Mouse (Mus musculus) urinary bladder, adult 2 months (tissue): ENCODE data around the gene 9130409I23Rik. TPM values are rescaled to one million over a fixed set of nuclear protein-coding genes. Genes with fewer than 3 reads are reported as not detected.

Source experiments
- DNase-seq: peaks from one replicate; pipeline ENCODE4 v3.0.0; 2022; ENCODE audit warnings: low spot score
- polyA plus RNA-seq: library from polyadenylated mRNA; depleted of rRNA; stranded (reverse); fragments of >200 nt; gene quantifications from 2 replicates; pipeline ENCODE4 v1.2.3, GENCODE M21; 2012; rRNA removed

Gene 9130409I23Rik
- polyA plus RNA-seq: 0.28 and 0.33 TPM in 2 replicates

DNA sequence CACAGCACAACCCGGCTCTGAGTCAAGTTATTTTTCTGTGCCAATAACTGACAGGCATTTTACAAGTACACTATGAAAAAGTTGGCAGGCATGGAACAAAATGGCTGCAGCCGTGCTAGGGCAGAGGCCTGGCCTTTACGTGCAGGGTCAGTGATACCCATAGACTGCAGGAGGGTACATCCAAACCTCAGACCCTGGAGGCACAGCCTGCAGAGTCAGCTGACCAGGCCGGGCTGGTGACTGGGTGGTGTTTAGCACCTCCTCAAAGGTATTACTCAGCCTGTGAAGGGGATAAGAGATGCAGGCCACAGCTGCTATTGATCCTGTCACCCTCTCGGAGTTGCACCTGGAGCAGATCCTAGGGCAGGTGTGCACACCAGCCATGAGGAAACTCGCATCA lies at the start of gene 9130409I23Rik:
Gene 9130409I23Rik, plus strand, starts transcription at position 301 of the 400 bp plus-strand sequence.
- DNase-seq: no peak

DNA sequence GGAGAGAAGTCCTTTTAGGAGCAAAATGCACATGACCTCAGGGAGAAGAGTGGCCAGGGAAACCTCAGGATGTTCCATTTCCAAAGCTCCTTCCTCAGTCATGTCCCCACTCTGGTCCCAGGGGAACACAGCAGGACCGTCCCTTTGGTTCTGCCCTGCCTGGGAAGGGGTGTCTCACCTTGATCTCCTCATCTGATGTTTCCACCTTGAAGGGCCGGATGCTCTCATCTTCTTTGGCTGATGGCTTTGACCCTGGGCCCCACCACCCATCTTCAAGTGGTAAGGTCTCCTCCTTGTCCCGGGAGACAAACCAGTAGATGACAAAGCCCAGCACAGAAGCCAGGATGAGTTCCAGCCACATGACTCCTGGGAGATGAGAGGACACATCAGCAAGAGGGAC lies 49.4 kb upstream of the 9130409I23Rik start:
- DNase-seq: no peak

DNA sequence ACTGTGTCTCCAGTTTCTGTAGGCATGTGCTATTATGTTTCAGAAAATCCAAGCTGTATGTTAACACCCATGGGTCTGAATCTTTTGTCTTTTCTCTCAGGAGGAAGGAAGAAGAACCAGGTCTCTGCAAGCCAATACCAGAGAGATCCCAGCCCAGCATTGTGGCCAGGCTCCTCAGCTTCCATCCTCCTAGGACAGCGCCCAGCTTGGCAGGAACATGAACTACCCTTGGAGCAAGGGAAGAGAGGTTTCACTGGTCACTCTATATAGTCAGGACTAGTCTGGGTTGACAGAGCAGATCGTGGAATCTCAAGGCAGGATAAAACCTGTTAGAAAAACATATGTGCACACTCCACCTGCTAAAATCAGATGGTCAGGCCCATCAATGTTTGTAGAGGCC lies 47.2 kb upstream of the 9130409I23Rik start:
- DNase-seq: no peak

DNA sequence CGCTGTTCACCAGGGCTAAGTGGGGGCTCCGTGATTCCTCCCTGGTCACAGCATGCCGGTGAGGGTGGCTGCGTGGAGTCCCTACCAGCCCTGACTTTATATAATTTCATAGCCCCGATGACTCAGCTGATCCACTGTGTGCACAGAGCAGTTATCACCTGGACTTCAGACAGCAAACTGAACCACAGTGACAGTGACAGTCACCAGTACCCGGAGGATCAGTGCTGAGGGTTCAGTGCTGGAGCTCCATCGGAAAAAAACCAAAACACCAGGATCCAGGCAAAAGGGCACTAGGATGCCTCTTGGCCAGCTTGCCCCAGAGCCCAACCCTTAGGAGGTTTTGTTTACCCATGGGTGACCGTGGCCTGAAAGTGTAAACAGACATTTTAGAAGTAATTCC lies 45.7 kb upstream of the 9130409I23Rik start:
- DNase-seq: no peak

DNA sequence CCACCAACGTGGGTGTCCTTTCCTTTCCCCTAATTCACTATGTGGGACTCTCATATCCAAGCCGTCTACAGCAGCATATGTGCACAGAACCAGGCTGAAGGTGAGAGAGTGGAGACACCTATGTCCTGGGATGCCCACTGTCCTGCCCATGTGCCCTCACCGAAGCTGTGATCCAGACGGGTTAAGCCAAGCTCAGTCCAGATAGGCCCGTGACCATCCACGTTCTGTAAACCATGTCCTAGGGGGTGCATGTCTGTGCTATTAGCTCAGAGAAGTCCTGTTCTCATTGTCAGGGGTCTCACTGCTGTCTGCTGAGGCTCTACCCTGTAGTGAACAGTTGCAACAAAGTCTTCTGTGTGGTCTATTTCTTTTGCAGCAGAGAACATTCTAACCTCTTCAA lies 43.2 kb upstream of the 9130409I23Rik start:
- peak; percentile 15 for DNase-seq

DNA sequence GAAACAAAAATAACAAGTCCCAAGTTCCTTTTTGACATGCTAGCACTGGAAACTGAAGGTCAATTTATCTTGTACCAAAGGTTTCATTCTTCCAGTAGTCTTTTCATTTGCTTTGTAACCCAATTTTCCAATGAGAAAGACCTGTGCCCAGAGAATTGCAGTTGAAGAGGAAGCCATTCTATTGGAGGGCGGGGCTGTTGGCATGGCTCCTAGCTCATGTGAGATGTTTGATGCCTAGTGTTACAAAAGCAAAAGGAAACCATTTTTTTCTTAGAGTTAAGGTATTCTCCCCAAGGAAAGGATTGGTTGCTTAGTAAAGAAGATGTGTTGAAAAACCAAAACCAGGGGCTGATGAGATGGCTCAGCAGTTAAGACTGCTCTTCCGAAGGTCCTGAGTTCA lies 42.8 kb upstream of the 9130409I23Rik start:
- DNase-seq: peak; percentile 19

DNA sequence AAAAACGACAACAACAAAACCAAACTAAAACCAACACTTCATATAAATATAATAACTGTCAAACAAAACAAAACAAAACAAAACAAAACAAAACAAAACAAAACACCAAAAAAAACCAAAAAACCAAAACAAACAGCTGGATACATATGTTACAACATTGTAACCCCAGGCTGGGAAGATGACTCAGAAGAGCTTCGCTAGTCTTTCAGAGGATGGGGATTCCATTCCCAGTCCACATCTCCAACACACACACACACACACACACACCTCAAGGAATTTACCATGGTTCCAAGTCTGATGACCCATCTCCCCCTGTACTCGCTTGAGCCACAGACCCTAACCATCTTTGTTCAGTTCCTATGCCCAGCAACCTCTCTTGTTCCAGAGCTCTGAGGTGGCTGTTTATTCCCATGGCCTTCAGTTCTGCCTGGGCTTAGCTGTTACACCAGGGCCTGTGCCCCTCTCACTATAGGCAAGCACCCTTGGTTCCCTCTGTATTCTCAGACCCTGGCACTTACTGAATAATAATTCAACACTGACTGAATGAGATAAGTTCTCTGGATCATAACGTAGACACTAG lies 41.9 kb upstream of the 9130409I23Rik start:
- DNase-seq: peak; percentile 20

DNA sequence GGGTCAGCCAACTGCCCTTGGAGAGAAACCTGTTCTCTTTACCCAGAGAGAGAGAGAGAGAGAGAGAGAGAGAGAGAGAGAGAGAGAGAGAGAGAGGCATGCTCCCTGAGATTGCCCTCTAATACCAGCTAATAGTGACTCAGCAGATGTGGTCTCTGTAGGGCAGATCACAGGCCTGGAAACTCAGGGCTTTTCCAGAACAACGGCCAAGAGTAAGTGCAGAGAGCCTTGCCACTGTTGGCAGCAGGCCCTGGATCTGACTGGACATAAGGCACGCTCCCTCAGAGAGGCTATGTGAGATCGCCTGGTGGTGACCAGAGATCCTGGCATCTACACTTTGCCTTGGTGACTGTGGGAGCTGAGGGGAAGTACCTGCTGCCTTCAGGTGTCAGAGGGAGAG lies 41.3 kb upstream of the 9130409I23Rik start:
- peak; percentile 38 for DNase-seq

DNA sequence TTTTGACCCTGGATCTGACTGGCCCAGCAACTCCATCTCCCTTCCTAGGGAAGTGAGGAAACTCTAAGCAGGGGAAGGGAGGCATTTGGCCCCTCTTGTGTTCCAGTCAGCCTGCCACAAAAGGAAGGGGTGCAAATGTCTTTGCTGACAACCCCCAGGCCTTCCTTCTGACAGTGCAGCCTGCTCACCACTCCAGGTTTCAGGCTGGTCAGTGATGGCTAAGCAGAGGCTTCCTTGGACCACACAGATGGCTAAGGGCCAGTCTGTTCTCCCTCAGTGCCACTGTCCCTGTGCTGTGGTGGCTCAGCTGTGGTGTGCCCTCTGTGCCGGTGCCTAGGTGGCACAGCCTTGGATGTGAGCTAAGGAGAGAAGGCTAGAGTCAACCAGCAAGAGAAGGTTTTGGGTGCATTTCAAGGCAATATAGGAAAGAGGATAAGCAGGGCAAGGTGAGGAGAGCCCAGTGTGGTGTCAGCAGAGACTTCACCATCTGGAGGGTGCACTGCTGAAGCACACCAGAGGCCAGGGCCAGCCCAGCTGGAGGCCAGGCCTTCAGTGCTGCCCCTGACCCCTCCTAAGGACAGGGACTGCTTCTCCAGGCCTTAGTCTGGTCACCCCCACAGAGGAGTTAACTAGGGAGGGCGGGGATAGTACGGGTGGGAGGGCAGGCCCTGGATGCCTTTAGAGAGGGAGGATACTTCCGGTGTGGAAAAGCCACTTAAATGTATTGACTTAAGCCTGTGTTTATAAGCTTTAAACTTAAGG lies 40.7 kb upstream of the 9130409I23Rik start:
- DNase-seq: no peak

DNA sequence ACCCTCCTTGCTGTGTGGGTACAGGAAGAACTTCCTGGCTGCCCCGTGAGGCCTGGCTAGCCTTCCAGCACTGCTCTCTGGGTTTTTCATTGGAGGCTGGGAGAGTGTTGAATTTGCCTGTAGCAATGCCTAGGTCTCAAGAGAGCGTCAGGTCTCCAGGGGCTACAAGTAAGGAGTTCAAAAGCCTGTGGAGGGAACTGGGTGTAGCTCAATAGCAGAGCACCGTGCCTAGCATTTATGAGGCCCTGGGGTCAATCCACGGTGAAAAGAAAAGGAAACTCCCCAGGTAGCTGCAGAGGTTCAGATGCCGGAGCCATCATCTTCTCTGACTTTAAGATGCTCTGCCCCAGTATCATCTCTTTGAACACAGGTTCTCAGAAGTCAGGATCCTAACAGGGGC lies 39.4 kb upstream of the 9130409I23Rik start:
- peak; percentile 15 for DNase-seq

DNA sequence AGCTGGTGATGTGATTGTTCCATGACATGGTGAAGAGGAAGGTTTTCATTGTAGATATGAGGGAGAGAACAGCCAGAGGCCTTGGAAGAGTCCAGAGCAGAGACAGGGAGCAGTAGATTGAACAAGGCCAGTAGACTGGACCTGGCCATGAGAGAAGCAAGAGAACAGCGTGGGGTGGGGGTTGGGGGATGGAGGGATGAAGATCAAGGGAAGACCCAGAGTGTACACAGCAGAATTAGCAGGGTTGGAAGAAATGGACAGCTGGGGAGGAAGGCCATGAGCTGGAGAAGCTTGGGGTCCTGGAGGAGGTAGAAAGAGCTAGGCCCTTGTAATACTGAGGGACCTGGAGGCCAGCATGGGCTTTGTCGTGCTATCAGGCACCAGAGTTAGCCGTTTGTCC lies 38.6 kb upstream of the 9130409I23Rik start:
- no peak for DNase-seq

DNA sequence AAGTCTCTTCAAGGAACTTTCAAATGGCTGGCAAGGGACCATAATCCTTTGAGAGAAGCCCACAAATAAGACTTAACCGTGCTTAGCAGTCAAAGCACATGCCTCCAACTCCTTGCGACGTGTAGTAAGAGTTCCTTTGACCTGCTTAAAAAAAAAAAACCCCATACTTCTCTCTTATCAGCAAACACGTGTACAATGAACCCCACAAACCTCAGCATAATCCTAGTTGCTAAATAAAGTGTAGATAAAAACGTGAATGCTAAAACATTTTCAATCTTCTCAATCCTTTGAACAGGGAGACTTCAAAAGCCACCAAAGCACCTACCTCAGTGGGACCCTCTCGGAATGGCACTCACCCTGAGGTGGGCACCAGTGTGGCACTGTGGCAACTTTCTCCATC lies 37.6 kb upstream of the 9130409I23Rik start:
- peak; percentile 15 for DNase-seq

DNA sequence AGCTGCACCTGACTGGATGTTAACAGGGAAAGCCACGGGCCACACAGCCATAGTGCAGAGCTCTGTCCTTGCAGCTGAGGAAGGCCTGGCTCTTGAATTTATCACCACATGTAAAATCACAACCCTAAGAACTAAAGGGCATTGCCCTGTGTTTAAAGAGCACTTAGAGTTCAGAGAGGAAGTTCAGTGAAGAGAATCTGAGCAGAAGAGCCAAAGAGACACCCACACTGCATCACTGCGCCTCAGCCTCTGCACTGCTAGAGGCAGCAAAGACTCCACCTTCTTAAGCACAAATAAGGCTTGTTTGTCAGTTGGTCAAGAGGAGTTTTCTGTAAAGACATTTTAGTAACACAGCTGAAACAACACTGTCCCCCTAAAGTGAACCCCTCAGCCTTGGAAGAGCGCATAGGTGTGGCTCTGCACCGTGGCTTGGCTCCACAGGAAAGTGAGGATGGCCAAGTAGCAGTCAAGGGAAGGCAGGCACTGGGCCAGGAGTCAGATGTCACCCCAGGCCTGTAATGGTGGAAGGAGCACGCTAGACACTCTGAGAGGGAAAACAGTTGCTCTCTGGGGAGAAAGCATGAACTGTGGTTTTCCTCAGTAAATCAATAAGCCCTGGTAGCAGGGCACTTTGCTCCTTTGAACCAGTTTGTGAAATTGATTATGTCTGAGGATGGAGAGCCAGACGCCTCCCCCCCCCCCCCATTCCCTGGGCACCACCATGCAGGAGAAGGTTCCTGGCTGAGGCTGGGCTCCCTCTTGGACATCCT lies 36.1 kb upstream of the 9130409I23Rik start:
- peak; percentile 23 for DNase-seq

DNA sequence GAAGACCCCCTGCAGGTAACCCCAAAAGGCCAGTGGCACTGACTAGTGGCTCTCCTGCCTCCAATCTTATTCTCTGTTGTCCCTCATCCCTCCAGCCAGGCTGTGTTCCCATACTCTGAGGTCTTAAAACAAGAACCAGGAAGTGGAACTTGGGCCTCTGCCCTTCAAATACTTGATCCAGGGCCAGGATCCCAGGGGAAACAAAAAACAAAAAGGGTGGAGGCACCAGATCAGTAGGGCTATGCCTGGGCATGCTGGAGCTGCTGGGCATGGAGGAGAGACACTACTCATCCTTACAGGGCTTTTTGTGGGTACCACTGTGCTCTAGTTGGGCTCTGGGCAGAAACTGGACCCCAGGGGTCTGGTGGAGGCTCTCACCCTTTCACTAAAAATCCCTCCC lies 35.5 kb upstream of the 9130409I23Rik start:
- peak; percentile 51 for DNase-seq

DNA sequence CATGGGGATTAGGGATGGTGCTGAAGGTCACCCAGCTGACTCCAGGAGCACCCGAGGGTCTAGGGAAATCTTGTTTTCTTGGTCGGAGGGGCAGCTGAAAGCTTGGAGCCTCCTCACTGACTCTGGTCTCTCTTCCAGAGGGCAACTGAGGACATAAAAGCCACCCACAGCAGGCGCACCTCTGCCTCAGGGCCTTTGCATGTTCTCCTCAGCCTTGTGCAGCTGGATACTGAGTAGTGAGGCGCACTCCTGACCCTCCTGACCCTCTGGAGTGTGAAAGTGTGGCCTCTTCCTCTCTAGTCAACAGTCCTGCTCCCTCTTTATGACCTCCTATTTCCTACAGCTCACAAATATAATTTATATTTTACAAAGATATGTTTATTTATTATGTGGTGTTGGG lies 35.0 kb upstream of the 9130409I23Rik start:
- DNase-seq: no peak

DNA sequence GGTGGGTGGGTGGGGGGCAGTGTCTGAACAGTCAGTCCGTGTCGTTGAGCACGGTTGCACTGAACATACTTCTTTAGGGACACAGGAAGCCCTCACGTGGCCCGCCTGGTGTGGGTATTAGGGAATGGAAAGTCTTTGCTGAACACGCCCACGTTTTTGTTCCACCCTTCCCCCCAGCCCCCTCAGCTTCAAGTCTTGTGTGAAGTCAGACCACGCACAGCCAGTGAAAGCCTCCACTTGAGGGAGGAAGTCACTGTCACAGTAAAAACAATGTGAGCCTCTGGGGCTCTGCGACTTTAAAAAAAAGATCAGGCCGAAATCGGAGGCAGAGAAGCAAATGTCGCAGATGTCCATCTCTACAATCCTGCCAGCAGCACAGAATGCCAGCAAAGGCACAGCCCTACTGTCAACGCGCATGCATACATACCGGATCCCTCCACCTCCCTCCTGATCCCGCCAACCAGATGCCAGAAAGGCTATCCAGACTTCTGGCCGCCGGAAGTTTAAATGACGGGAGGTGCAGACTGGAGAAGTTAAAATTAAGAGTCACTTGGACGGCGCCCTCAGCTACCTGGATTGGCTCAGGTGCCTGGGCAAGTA lies 34.4 kb upstream of the 9130409I23Rik start:
- peak; percentile 52 for DNase-seq

DNA sequence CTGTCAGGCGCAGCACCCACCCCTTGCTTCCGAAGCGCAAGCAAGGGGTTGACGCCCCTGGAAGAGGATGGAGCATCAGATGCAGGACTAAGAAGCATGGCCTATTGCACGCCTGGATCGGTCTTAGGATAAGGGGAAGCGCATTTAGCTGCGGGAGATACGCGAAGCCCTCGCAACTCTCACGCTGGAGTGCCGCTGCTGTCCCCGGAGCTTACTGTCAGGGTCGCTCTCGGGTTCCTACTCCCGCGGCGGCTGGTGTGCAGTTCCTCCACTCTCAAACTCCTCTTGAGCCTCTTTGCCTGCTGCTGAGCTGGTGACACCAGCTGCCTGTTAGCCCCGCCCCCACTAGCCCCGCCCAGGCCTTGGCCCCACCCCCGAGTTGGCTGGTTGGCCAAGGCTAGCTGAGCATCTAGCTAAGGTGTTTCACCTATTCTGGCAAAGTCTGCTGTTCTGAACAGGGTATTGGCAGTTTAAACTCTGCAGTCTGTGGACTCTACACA lies 33.8 kb upstream of the 9130409I23Rik start:
- peak; percentile 75 for DNase-seq

DNA sequence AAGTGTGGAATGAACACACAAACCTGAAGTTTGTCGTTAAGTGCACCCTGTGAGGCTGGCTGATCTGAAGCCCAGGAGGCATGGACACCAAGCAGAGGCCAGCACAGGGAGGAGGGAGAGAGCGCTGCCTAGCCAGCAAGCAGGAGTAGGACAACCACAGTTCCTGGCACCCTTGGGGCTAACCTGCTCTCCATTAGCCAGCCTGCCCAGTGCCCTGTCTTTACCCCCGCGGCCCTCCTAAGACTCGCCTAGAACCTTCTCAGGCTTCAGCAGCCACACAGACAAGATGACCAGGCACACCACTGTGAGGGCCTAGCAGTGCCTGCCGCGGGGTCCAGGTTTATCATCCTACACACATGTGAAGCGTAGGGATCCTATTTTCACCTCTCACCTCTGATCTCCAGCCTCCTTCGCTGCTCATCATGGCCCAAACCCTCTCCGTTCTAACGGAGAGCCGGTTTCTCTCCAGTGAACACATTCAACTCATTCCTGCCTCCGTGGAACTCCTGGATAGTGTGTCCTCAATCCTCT lies 33.1 kb upstream of the 9130409I23Rik start:
- DNase-seq: peak; percentile 20

DNA sequence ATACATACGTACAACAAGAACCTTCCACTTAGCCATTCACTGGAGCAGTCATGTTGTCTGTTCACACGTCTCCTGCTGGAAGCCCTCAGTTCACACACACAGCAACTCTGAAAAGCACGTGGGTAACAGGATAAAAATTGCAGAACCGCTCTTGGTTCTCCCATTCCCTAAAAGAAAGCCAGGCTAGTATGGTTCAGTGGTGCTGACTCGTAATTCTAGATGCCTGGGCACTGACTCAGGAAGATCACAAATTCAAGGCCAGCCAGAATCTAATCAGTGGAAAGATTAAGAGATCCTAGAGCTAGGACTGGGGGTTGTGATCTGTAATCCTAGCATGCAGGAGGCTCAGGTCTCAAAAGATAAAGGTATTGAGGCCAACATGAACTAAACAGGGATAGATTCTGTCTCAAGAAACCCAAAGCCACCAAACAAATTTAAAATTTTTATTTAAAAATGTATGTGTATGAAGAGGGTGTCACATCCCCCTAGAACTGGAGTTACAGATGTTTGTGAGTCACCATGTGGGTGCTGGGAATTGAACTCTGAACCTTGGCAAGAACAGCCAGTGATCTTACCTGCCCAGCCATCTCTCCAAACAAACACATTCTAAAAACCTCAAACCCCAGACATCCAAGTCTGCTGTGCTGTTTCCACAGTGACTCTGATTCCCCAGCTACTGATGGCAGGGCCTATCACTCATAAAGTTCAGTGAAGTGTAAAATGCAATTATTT lies 30.1 kb upstream of the 9130409I23Rik start, which contains the start of gene Ephx1:
Gene Ephx1, minus strand, starts transcription at position 149 of the 732 bp plus-strand sequence.
- no peak for DNase-seq

DNA sequence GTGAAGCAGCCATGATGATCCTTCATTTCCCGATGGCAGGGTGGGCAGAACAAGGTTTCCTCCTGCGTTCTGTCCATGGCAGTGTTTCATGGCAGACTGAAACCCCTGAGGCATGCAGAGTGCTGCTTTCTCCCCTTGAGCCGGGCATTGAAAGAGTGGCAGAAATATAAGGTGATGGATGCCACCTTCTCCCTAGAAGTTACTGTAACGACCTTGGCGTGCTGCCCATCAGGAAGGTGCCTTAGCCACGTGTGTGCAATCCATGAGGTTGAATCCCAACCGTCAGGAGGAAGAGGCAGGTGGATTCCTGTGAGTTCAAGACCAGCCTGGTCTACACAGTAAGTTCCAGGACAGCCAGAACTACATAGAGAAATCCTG lies 29.6 kb upstream of the 9130409I23Rik start:
- DNase-seq: no peak

DNA sequence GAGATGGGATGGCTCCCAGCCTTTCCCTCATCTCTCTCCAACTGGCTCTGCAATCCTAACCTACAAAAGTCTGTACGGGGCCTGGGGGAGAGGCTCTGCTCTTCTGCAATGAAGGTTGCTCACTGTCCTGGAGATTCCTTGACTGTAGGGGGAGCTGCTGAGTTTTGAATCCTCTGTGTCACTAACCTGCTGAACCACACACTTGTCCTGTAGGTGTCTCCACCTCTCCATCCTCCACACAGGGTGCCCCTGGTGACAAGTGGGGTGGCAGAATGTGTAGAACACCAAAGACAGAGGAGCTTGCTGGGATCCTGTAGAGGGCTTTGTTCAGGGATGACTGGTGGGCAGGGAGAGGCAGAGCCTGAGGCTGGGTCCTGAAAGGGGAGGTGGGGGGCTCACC lies 28.8 kb upstream of the 9130409I23Rik start:
- no peak for DNase-seq
